Mouse (Mus musculus) midbrain, embryonic 13.5 days (tissue): ENCODE results near the gene Rpl18. TPM values are rescaled to one million over a fixed set of nuclear protein-coding genes. Genes with fewer than 3 reads are reported as not detected.

Experiments used
- ATAC-seq: fragments of 200-750 bp; cut with Nextera tagmentation; 2 replicates; pipeline ENCODE4 v1.8.0; 2017; ENCODE audit warnings: mild to moderate bottlenecking, moderate TSS enrichment, moderate library complexity
- H3K27ac ChIP-seq: fragments of 300-500 bp; sonication (generic); 2 replicates; pipeline ENCODE4 v1.5.1; 2015; ENCODE audit warnings: inconsistent platforms, mild to moderate bottlenecking, moderate library complexity
- H3K27me3 ChIP-seq: fragments of 300-500 bp; sonication (generic); 2 replicates; pipeline ENCODE4 v1.6.1; 2015; ENCODE audit warnings: mild to moderate bottlenecking, inconsistent platforms
- H3K36me3 ChIP-seq: fragments of 300-500 bp; sonication (generic); 2 replicates; pipeline ENCODE4 v1.6.1; 2015; ENCODE audit warnings: mild to moderate bottlenecking, inconsistent platforms
- H3K4me1 ChIP-seq: fragments of 300-500 bp; sonication (generic); replicated peaks from 2 replicates; pipeline ENCODE4 v1.6.1; 2015; ENCODE audit warnings: inconsistent platforms
- H3K4me2 ChIP-seq: fragments of 300-500 bp; sonication (generic); replicated peaks from 2 replicates; pipeline ENCODE4 v1.6.1; 2015; ENCODE audit warnings: moderate library complexity, mild to moderate bottlenecking, inconsistent platforms
- H3K4me3 ChIP-seq: fragments of 300-500 bp; sonication (generic); replicated peaks from 2 replicates; pipeline ENCODE4 v1.5.1; 2015; ENCODE audit warnings: mild to moderate bottlenecking, inconsistent platforms
- H3K9ac ChIP-seq: fragments of 300-500 bp; sonication (generic); replicated peaks from 2 replicates; pipeline ENCODE4 v1.6.1; 2015; ENCODE audit warnings: mild to moderate bottlenecking, inconsistent platforms
- H3K9me3 ChIP-seq: fragments of 300-500 bp; sonication (generic); 2 replicates; pipeline ENCODE4 v1.6.1; 2016; ENCODE audit warnings: mild to moderate bottlenecking, inconsistent platforms
- WGBS: fragments of 180-500 bp; shearing (Covaris S2); methylation state at CpG from one replicate; pipeline ENCODE4 v1.1.7; 2015; 5-methylcytosine and 5-hydroxymethylcytosine counted together
- polyA plus RNA-seq: library from polyadenylated mRNA; unstranded; fragments of >200 nt; fragmentation: Nextera tagmentation; extraction: Ambion mirVana; gene quantifications from 2 replicates; pipeline ENCODE4 v1.2.1, GENCODE M21; 2015

Rpl18 gene
- polyA plus RNA-seq, 1 experiment from 2014 or later: 684 TPM

DNA sequence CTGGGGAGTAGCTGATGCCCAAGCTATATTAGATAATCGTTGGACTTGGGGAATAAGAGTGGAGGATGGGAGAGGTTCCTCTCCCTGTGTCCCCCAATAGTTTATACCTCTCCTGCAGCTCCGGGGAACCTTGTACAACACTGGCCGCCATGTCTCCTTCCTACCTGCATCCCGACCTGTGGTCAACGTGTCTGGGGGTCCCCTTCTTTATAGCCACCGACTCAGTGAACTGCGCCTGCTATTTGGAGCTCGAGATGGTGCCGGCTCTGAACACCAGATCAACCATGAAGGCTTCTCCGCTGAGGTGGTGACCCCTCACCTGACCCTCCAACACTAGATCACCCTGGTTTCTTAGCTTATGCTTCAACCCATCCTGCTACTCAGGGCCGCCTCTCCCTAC lies 12.9 kb upstream of the Rpl18 start:
- Histone ChIP-seq H3K4me3 (no peak overlapping the region), H3K27me3 (peaks cover 28% of the 10 kb centered on the region), H3K4me1 (peaks cover 76% of the 10 kb centered on the region), H3K27ac (no peak overlapping the region), H3K9me3 (no peaks in the 10 kb centered on the region), H3K36me3 (no peaks in the 10 kb centered on the region), H3K9ac (peak overlapping the region; percentile 36; the same call in 1 of the 2 replicates), H3K4me2 (peak overlapping the region; percentile 98)
- 94% methylated on average over 11 of the region's 11 CpGs for WGBS
- ATAC-seq: no peak

DNA sequence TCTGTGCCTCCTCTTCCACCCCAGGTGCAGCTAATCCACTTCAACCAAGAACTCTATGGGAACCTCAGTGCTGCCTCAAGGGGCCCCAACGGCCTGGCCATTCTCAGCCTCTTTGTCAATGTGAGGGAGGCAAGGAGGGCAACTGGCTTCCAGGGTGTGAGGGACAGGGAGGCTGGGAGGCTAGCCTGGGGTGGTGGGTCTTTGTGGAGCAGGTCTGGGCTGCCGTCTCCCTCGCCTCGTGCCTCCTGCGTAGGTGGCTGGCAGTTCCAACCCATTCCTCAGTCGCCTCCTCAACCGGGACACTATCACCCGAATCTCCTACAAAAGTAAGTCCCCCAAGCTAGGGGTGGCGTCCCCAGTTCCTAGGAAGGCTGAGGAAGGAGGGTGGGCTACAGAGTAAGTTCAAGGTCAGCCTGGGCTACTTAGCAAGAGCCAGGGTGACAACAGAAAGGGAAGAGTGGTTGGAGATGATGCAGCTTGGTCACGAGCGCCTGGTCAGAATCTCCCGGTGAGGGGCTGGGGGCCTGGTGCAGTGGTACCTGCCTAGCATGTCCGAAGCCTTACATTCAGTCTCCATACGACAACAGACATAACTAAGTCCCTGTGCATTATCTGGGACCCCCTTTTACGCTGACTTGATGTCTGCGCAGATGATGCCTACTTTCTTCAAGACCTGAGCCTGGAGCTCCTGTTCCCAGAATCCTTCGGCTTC lies 12.3 kb upstream of the Rpl18 start:
- Histone ChIP-seq H3K4me2 (peak overlapping the region; percentile 98), H3K27ac (peak overlapping the region; percentile 93), H3K9me3 (no peaks in the 10 kb centered on the region), H3K4me1 (peaks cover 82% of the 10 kb centered on the region), H3K9ac (peak overlapping the region; percentile 72), H3K4me3 (peak overlapping the region; percentile 57), H3K36me3 (no peaks in the 10 kb centered on the region), H3K27me3 (peaks cover 25% of the 10 kb centered on the region)
- 90% methylated on average over 17 of the region's 17 CpGs for whole genome bisulfite sequencing
- no peak for ATAC-seq

DNA sequence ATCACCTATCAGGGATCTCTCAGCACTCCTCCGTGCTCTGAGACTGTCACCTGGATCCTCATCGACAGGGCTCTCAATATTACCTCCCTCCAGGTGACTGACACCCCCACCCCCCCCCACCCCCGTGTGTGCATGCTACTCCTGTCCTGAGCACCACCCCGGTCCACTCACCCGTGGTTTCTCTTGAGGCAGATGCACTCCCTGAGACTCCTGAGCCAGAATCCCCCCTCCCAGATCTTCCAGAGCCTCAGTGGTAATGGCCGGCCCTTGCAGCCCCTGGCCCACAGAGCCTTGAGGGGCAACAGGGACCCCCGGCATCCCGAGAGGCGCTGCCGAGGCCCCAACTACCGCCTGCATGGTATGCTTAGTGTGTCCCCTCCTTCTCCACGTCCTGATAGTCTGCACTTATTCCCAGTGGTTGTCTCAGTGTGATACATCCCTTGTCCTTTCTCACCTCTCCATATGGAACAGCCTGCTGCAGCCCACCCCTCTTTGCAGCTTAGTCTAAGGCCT lies 11.7 kb upstream of the Rpl18 start:
- peak overlapping the region; percentile 72 for H3K9ac ChIP-seq
- H3K4me1 ChIP-seq: peaks cover 86% of the 10 kb centered on the region
- no peak for ATAC-seq
- peaks cover 19% of the 10 kb centered on the region for H3K27me3 ChIP-seq
- H3K4me3 ChIP-seq: peak overlapping the region; percentile 57
- peak overlapping the region; percentile 93 for H3K27ac ChIP-seq
- no peaks in the 10 kb centered on the region for H3K36me3 ChIP-seq
- H3K4me2 ChIP-seq: peak overlapping the region; percentile 98
- WGBS: 43% methylated on average over 12 of the region's 12 CpGs
- no peaks in the 10 kb centered on the region for H3K9me3 ChIP-seq

DNA sequence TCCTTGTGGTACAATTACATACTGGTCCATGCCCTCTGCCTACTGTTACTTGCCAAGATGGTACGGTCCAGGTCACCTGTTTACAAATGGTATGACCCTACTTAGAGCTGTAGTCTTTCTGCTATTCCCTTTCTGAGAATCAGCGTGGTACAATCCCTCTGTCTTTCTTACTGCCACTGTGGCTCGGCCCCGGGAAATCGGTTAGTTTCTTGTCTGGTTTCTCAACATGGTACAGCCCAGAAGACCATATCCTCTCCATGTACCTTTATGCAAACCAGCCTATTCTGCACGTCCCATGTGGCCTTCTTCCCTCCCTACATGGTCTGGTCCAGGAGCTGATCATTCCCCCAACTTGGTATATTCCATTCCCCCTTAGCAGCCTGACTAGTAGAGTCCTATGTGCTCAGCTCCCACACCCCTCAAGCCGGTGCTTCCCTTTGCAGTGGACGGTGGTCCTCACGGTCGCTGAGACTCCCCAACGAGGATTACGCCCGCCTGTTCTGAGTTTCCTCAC lies 11.2 kb upstream of the Rpl18 start:
- WGBS: under 1% methylated on average over 13 of the region's 13 CpGs
- Histone ChIP-seq H3K4me3 (peak overlapping the region; percentile 57), H3K27ac (peak overlapping the region; percentile 93), H3K4me2 (peak overlapping the region; percentile 98), H3K9ac (peak overlapping the region; percentile 72), H3K27me3 (peaks cover 14% of the 10 kb centered on the region), H3K9me3 (no peaks in the 10 kb centered on the region), H3K4me1 (peaks cover 89% of the 10 kb centered on the region), H3K36me3 (no peaks in the 10 kb centered on the region)
- ATAC-seq: peak; percentile 64

DNA sequence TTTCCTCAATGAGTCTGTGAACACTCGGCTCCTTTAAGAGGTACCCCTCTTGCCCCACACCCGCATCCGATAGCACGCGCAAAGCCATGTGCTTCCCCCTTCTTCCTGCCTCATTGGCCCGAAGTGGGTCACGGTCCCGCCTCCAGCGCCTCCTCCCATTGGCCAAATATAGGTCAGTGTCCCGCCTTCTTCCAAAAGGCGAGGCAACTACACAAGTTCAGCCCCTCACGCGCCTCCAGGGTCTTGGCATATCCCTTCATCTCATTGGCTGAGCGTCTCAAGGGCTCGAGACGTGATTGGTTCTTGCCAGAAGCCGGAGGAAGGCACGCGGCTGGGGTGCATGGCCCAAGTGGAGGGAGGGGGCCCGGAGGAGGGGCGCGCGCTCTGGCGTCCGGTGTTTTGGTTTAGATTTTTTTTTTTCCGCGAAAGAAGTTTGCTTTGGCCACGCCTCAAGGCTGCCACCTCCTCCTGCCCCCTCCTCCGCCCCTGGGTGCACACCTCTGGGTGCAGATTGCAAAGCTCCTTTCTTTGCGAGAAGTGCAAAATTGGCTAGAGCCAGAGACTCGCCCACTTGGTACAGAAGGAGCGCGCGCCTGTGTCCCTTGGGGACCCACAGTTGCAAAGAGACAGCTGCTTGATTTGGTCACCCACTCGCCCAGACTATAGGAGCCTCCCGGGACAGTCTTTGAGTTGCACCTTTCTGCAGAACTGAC lies 10.4 kb upstream of the Rpl18 start, which contains the start of gene Dbp:
Dbp (plus strand) TSS at position 359 of the 713 bp plus-strand sequence.
- H3K27ac ChIP-seq: peak within 1 kb of the TSS; percentile 93
- no peaks in the 10 kb centered on the region for H3K9me3 ChIP-seq
- H3K27me3 ChIP-seq: peaks cover 6% of the 10 kb centered on the region; the same call in 1 of the 2 replicates
- H3K4me1 ChIP-seq: peaks cover 90% of the 10 kb centered on the region
- H3K4me3 ChIP-seq: peak within 1 kb of the TSS; percentile 57
- H3K36me3 ChIP-seq: peaks cover 2% of the 10 kb centered on the region
- ATAC-seq: peak; percentile 81
- peak within 1 kb of the TSS; percentile 98 for H3K4me2 ChIP-seq
- peak within 1 kb of the TSS; percentile 80 for H3K9ac ChIP-seq
- under 1% methylated on average over 36 of the region's 36 CpGs for WGBS

DNA sequence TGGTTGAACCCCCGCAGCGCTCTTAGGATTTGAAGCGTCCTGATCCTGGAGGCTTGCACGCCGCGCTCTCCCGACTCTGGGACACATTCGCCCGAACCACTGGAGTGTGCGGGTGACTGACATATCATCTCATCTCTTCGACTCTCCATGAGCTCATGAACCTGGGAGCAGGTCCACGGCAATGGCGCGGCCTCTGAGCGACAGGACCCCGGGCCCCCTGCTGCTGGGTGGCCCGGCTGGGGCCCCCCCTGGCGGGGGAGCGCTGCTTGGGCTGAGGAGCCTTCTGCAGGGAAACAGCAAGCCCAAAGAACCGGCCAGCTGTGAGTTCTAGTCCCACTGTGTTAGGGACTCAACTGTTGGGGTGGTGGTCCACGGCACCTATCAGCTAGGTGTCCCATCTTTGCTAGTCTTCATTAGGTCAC lies 9.8 kb upstream of the Rpl18 start:
- ATAC-seq: no peak
- H3K27ac ChIP-seq: peak overlapping the region; percentile 70
- WGBS: under 1% methylated on average over 21 of the region's 21 CpGs
- H3K9ac ChIP-seq: peak overlapping the region; percentile 58
- peak overlapping the region; percentile 98 for H3K4me2 ChIP-seq
- no peaks in the 10 kb centered on the region for H3K9me3 ChIP-seq
- H3K4me3 ChIP-seq: peak overlapping the region; percentile 57
- H3K27me3 ChIP-seq: peaks cover under 1% of the 10 kb centered on the region; the same call in 1 of the 2 replicates
- peaks cover 8% of the 10 kb centered on the region for H3K36me3 ChIP-seq
- peaks cover 90% of the 10 kb centered on the region for H3K4me1 ChIP-seq

DNA sequence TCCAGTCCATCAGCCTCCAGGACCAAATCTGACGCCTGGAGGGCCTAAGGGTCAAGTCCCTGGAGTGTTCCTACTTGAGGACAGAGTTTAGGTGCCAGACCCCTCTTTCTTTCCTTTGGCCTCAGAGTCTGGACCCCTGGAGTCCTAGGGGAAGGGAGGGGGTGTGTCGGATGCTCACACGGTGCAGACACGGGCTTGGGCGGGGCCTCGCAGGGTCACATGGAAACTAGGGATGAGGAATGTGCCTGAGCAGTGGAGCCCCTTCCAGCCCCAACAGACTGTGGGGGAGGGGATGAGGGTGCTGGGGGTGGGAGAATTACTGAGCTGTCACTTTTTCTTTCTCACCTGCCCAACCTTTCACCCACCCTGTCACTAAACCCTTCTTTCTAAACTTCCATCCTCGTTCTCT lies 9.4 kb upstream of the Rpl18 start:
- peak overlapping the region; percentile 57 for H3K4me3 ChIP-seq
- H3K36me3 ChIP-seq: peaks cover 12% of the 10 kb centered on the region
- H3K4me2 ChIP-seq: peak overlapping the region; percentile 98
- no peaks in the 10 kb centered on the region for H3K27me3 ChIP-seq
- ATAC-seq: no peak
- peak overlapping the region; percentile 80 for H3K9ac ChIP-seq
- 0% methylated on average over 7 of the region's 7 CpGs for WGBS
- no peak overlapping the region for H3K27ac ChIP-seq
- H3K9me3 ChIP-seq: no peaks in the 10 kb centered on the region
- peaks cover 91% of the 10 kb centered on the region for H3K4me1 ChIP-seq

DNA sequence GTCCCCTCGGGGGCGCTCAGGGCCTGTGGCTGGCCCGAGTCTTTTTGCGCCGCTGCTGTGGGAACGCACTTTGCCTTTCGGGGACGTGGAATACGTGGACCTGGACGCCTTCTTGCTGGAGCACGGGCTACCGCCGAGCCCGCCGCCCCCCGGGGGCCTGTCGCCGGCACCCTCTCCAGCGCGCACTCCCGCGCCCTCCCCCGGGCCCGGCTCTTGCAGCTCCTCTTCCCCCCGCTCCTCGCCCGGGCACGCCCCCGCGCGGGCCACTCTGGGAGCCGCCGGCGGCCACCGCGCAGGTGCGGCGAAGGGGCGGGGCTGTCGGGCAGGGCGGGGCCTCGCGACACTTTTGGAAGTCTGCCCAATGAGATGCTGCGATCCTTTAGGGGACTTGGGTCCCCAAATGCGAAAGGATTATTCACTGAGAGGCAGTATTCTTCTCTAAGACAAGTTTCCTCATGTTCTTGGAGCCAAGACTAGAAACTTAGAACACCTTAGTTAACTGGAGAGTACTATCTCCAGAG lies 8.5 kb upstream of the Rpl18 start:
- H3K4me1 ChIP-seq: peaks cover 83% of the 10 kb centered on the region
- H3K9me3 ChIP-seq: no peaks in the 10 kb centered on the region
- WGBS: under 1% methylated on average over 38 of the region's 45 CpGs
- H3K27ac ChIP-seq: peak overlapping the region; percentile 85; the same call in 1 of the 2 replicates
- H3K36me3 ChIP-seq: peaks cover 21% of the 10 kb centered on the region
- H3K9ac ChIP-seq: peak overlapping the region; percentile 80
- H3K4me3 ChIP-seq: peak overlapping the region; percentile 57
- H3K27me3 ChIP-seq: no peaks in the 10 kb centered on the region
- peak overlapping the region; percentile 98 for H3K4me2 ChIP-seq
- ATAC-seq: no peak

DNA sequence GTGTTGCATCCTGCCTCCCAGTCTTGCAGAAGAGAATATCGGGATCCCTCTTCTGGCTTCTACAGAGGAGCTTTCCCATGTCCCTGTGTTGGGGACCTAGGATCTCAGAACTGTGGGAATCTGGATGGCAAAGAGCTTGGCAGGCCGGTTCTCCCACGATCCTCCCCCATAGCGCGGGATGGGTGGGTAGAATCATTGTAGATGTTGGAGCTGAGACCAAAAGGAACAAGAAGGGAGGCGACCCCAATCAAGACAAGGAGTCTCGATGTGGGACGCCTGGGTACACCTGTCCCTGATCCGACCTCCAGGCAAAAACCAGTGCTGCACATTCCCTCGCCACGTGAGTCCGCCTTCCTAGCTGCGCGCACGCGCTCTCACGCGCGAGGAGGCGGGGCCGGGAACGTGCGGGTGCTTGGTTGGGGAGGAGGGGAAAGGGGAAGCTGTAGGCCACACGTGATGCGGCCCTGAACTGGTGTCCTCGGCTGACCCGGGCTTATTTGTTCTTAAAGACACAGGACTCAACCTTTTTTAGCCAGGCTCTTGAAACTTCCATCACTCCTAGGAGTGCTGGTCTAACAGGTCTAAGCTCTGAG lies 7.8 kb upstream of the Rpl18 start:
- Histone ChIP-seq H3K27ac (peak overlapping the region; percentile 85), H3K4me1 (peaks cover 79% of the 10 kb centered on the region), H3K9me3 (no peaks in the 10 kb centered on the region), H3K27me3 (no peaks in the 10 kb centered on the region), H3K9ac (peak overlapping the region; percentile 80), H3K4me3 (peak overlapping the region; percentile 57), H3K36me3 (peaks cover 28% of the 10 kb centered on the region), H3K4me2 (peak overlapping the region; percentile 98)
- under 1% methylated on average over 27 of the region's 27 CpGs for WGBS
- no peak for ATAC-seq

DNA sequence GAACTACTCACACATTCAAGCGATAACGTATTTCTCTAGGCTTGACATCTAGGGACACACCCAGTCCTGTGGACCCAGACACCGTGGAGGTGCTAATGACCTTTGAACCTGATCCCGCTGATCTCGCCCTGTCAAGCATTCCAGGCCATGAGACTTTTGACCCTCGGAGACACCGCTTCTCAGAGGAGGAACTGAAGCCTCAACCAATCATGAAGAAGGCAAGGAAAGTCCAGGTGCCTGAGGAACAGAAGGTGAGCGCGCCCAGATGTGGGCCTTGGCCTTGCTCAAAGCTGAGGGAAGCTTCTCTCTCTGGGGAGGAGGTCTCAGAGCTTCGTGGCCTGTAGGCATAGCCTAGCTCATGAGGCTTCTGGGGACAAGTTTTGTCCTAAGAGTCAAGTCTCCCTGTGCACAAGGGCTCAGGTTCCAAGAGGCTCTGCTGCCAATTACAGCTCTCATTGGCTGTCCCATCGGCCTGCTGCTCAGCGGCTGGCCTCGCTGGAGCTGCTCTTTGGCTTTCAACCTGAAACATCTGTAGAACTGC lies 7.0 kb upstream of the Rpl18 start:
- H3K4me1 ChIP-seq: peaks cover 74% of the 10 kb centered on the region
- 53% methylated on average over 13 of the region's 13 CpGs for WGBS
- ATAC-seq: no peak

DNA sequence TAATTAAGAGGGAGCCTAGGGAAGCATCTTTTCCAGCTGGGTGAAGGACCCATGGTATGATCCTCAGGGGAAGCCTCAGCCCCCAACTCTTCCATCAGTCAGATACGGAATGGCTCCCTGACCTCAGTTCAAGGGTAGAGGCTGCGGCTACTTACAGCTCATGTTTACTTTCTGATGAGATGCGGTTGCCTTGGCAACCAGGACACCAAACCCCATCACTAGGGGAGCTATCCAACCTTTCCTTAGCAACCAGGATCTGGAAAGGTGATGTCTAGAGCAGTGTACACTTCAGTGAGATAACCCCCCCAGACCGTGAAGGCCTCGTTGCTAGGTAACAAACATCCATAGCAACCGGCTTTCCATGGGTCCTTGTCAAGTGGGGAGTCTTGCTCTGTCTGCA lies 6.2 kb upstream of the Rpl18 start:
- ATAC-seq: peak; percentile 21
- Histone ChIP-seq H3K4me1 (peaks cover 70% of the 10 kb centered on the region), H3K27ac (peak overlapping the region; percentile 85), H3K27me3 (no peaks in the 10 kb centered on the region), H3K4me2 (peak overlapping the region; percentile 98), H3K9ac (no peak overlapping the region; the same call in 1 of the 2 replicates), H3K9me3 (no peaks in the 10 kb centered on the region), H3K36me3 (peaks cover 39% of the 10 kb centered on the region), H3K4me3 (no peak overlapping the region; the same call in 1 of the 2 replicates)
- 27% methylated on average over 6 of the region's 6 CpGs for WGBS

More for the DNA sequence above, 7.0 kb upstream of the Rpl18 start:
- H3K4me3 ChIP-seq: no peak overlapping the region
- peaks cover 36% of the 10 kb centered on the region for H3K36me3 ChIP-seq
- H3K27me3 ChIP-seq: no peaks in the 10 kb centered on the region
- peak overlapping the region; percentile 85 for H3K27ac ChIP-seq
- H3K9me3 ChIP-seq: no peaks in the 10 kb centered on the region
- peak overlapping the region; percentile 98 for H3K4me2 ChIP-seq
- no peak overlapping the region for H3K9ac ChIP-seq
